Mouse (Mus musculus) sigmoid colon, adult 10 weeks (tissue): ENCODE results near the gene Wnt2b. TPM values are rescaled to one million over a fixed set of nuclear protein-coding genes. Genes with fewer than 3 reads are reported as not detected.

ENCODE experiments used
- polyA plus RNA-seq: library from polyadenylated mRNA; stranded (reverse); fragments of 350-450 nt; fragmentation: Illumina TruSeq; extraction: RNeasy Lipid Tissue Mini Kit (QIAGEN cat#74804); gene quantifications from one replicate; pipeline ENCODE4 v1.2.3, GENCODE M21; 2014; ENCODE audit warnings: low read depth, low replicate concordance

Wnt2b gene
- 9.7 TPM for polyA plus RNA-seq

GRCm38 (mm10) chr3:104961066-104962059, at the start of gene Wnt2b:
Gene Wnt2b (minus strand): TSS chr3:104961921.

Other genes with a start within 250 kb of the Wnt2b start
- 0.79 TPM for gene Ppm1j, start 180.9 kb downstream of the Wnt2b start, polyA plus RNA-seq
- gene Fam19a3, start 180.1 kb downstream of the Wnt2b start, polyA plus RNA-seq: 0.19 TPM
- 40.5 TPM for gene Rhoc, start 173.5 kb downstream of the Wnt2b start, polyA plus RNA-seq
- gene Mov10, start 143.4 kb downstream of the Wnt2b start, polyA plus RNA-seq: 1.5 TPM
- 79.9 TPM for gene St7l, start 97.9 kb downstream of the Wnt2b start, polyA plus RNA-seq
- gene Capza1, start 97.4 kb downstream of the Wnt2b start, polyA plus RNA-seq: 343 TPM
- gene Cttnbp2nl, start 91.2 kb upstream of the Wnt2b start, polyA plus RNA-seq: 115 TPM
- gene 4930564D02Rik, start 104.9 kb upstream of the Wnt2b start, polyA plus RNA-seq: not detected